Mouse (Mus musculus) thymus, adult 2 months (tissue): ENCODE results near the gene Rflnb.

Source experiments
- CTCF ChIP-seq: fragments of 200-500 bp; IDR thresholded peaks from 2 replicates; pipeline ENCODE4 v1.5.1; 2012; ENCODE audit warnings: mild to moderate bottlenecking, control low read depth, low read length, moderate library complexity, borderline replicate concordance; ENCODE audit not compliant: control insufficient read depth, poor library complexity, insufficient read depth; ENCODE audit errors: extremely low read depth
- POLR2A ChIP-seq: fragments of 200-500 bp; IDR thresholded peaks from 2 replicates; pipeline ENCODE4 v1.6.1; 2012; ENCODE audit warnings: mild to moderate bottlenecking, low read length, control low read depth, moderate library complexity; ENCODE audit not compliant: control insufficient read depth, poor library complexity, insufficient read depth; ENCODE audit errors: extremely low read depth

GRCm38 (mm10) chr11:76000701-76001100, 26.9 kb downstream of the Rflnb start:
- no peak for TF ChIP-seq CTCF
- no peak for TF ChIP-seq POLR2A
